Mouse (Mus musculus) megakaryocyte, embryonic 14.5 days (primary cell): ENCODE results near the gene Dclk2.

Experiments used
- FLI1 ChIP-seq: IDR thresholded peaks from 2 replicates; pipeline ENCODE4 v1.6.1; 2012; ENCODE audit warnings: low read length, inconsistent platforms, mixed read lengths
- GATA1 ChIP-seq: IDR thresholded peaks from 3 replicates; pipeline ENCODE4 v1.6.1; 2012; ENCODE audit warnings: mixed read lengths, low read length, inconsistent platforms, borderline replicate concordance

DNA sequence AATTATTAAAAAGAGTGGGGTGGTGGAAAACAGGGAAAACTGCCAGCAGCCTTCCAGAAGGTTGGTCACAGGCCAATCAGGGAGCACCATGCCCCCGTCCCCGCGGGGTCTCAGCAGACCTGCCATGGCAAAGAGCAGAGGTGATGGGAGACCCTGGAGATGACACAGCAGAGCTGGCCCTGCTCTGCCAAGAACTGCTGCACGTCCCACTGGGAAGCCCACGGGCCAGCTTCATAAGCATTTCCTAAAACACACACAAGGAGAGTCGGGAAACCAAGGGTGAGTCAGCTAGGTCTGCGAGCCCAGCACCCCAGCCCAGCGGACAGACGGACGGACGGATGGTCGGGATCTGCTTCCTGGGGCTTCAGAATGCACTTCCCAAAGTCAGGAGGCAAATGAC lies 134.4 kb downstream of the Dclk2 start:
- TF ChIP-seq GATA1: no peak
- no peak for TF ChIP-seq FLI1
